Mouse (Mus musculus): ENCODE measurements around the gene Cacnb4. TPM values are rescaled to one million over a fixed set of nuclear protein-coding genes. Genes with fewer than 3 reads are reported as not detected.

Gene Cacnb4
- polyA plus RNA-seq, 1 experiment from 2014 or later = 18.0 TPM

- 92% methylated on average over 11 of the region's 11 CpGs for WGBS
- Histone ChIP-seq H3K4me3 (replicated peaks; ENCODE audit: low read depth, low read length) (no peak overlapping the region), H3K4me2 (ENCODE audit: low read length) (no peak overlapping the region), H3K9ac (replicated peaks; ENCODE audit: low read length) (no peak overlapping the region), H3K36me3 (ENCODE audit: control insufficient read depth, insufficient read depth, low read length) (no peaks in the 10 kb centered on the region), H3K27me3 (ENCODE audit: control insufficient read depth, insufficient read depth, low read length) (no peaks in the 10 kb centered on the region), H3K4me1 (ENCODE audit: control insufficient read depth, insufficient read depth, low read length) (no peaks in the 10 kb centered on the region), H3K9me3 (ENCODE audit: control insufficient read depth, low read length) (peaks cover 4% of the 10 kb centered on the region; the same call in 1 of the 2 replicates), H3K27ac (replicated peaks; ENCODE audit: low read depth, low read length) (no peak overlapping the region)
- DNase-seq = no peak
- ATAC-seq (ENCODE audit: low FRiP score, low TSS enrichment) = no peak
Observed at GRCm38 (mm10) chr2:52547331-52547730, 129.3 kb downstream of the Cacnb4 start.

- H3K27me3 ChIP-seq (ENCODE audit: control insufficient read depth, insufficient read depth, low read length) = no peaks in the 10 kb centered on the region
- ATAC-seq (ENCODE audit: low FRiP score, low TSS enrichment) = no peak
- 89% methylated on average over 2 of the region's 2 CpGs for WGBS
- H3K27ac ChIP-seq (replicated peaks; ENCODE audit: low read depth, low read length) = no peak overlapping the region
- no peaks in the 10 kb centered on the region for H3K36me3 ChIP-seq (ENCODE audit: control insufficient read depth, insufficient read depth, low read length)
- no peak overlapping the region for H3K9ac ChIP-seq (replicated peaks; ENCODE audit: low read length)
- no peak overlapping the region for H3K4me2 ChIP-seq (ENCODE audit: low read length)
- H3K4me3 ChIP-seq (replicated peaks; ENCODE audit: low read depth, low read length) = no peak overlapping the region
- peaks cover 4% of the 10 kb centered on the region; the same call in 1 of the 2 replicates for H3K9me3 ChIP-seq (ENCODE audit: control insufficient read depth, low read length)
- no peak for DNase-seq
- no peaks in the 10 kb centered on the region for H3K4me1 ChIP-seq (ENCODE audit: control insufficient read depth, insufficient read depth, low read length)
Observed at GRCm38 (mm10) chr2:52544527-52544926, 132.1 kb downstream of the Cacnb4 start.

GRCm38 (mm10) chr2:52541068-52541467 is 135.6 kb downstream of the Cacnb4 start:
- no peak overlapping the region for H3K27ac ChIP-seq (replicated peaks; ENCODE audit: low read depth, low read length)
- DNase-seq (no peak), ATAC-seq (ENCODE audit: low FRiP score, low TSS enrichment) (no peak)
- H3K4me2 ChIP-seq (ENCODE audit: low read length) = no peak overlapping the region
- H3K9ac ChIP-seq (replicated peaks; ENCODE audit: low read length) = no peak overlapping the region
- no peak overlapping the region for H3K4me3 ChIP-seq (replicated peaks; ENCODE audit: low read depth, low read length)
- no peaks in the 10 kb centered on the region for H3K4me1 ChIP-seq (ENCODE audit: control insufficient read depth, insufficient read depth, low read length)
- H3K27me3 ChIP-seq (ENCODE audit: control insufficient read depth, insufficient read depth, low read length) = no peaks in the 10 kb centered on the region
- WGBS = 94% methylated on average over 4 of the region's 4 CpGs
- no peaks in the 10 kb centered on the region for H3K36me3 ChIP-seq (ENCODE audit: control insufficient read depth, insufficient read depth, low read length)
- peaks cover 4% of the 10 kb centered on the region; the same call in 1 of the 2 replicates for H3K9me3 ChIP-seq (ENCODE audit: control insufficient read depth, low read length)

GRCm38 (mm10) chr2:52539318-52539717 is 137.3 kb downstream of the Cacnb4 start:
- H3K27me3 ChIP-seq (ENCODE audit: control insufficient read depth, insufficient read depth, low read length) = no peaks in the 10 kb centered on the region
- H3K4me1 ChIP-seq (ENCODE audit: control insufficient read depth, insufficient read depth, low read length) = no peaks in the 10 kb centered on the region
- no peak overlapping the region for H3K4me2 ChIP-seq (ENCODE audit: low read length)
- no peaks in the 10 kb centered on the region for H3K36me3 ChIP-seq (ENCODE audit: control insufficient read depth, insufficient read depth, low read length)
- no peak overlapping the region for H3K9ac ChIP-seq (replicated peaks; ENCODE audit: low read length)
- no peak overlapping the region for H3K4me3 ChIP-seq (replicated peaks; ENCODE audit: low read depth, low read length)
- ATAC-seq (ENCODE audit: low FRiP score, low TSS enrichment) (no peak), DNase-seq (no peak)
- no peaks in the 10 kb centered on the region for H3K9me3 ChIP-seq (ENCODE audit: control insufficient read depth, low read length)
- H3K27ac ChIP-seq (replicated peaks; ENCODE audit: low read depth, low read length) = no peak overlapping the region
- 81% methylated on average over 6 of the region's 6 CpGs for WGBS

GRCm38 (mm10) chr2:52537645-52538044 is 139.0 kb downstream of the Cacnb4 start:
- Histone ChIP-seq H3K4me1 (ENCODE audit: control insufficient read depth, insufficient read depth, low read length) (no peaks in the 10 kb centered on the region), H3K27me3 (ENCODE audit: control insufficient read depth, insufficient read depth, low read length) (no peaks in the 10 kb centered on the region), H3K9ac (replicated peaks; ENCODE audit: low read length) (no peak overlapping the region), H3K36me3 (ENCODE audit: control insufficient read depth, insufficient read depth, low read length) (no peaks in the 10 kb centered on the region), H3K27ac (replicated peaks; ENCODE audit: low read depth, low read length) (no peak overlapping the region), H3K4me2 (ENCODE audit: low read length) (no peak overlapping the region), H3K9me3 (ENCODE audit: control insufficient read depth, low read length) (no peaks in the 10 kb centered on the region), H3K4me3 (replicated peaks; ENCODE audit: low read depth, low read length) (no peak overlapping the region)
- DNase-seq (no peak), ATAC-seq (ENCODE audit: low FRiP score, low TSS enrichment) (no peak)
- WGBS = 92% methylated on average over 3 of the region's 3 CpGs

GRCm38 (mm10) chr2:52537155-52537554 is 139.5 kb downstream of the Cacnb4 start:
- H3K9me3 ChIP-seq (ENCODE audit: control insufficient read depth, low read length) = no peaks in the 10 kb centered on the region
- H3K4me2 ChIP-seq (ENCODE audit: low read length) = no peak overlapping the region
- no peaks in the 10 kb centered on the region for H3K27me3 ChIP-seq (ENCODE audit: control insufficient read depth, insufficient read depth, low read length)
- no peak overlapping the region for H3K9ac ChIP-seq (replicated peaks; ENCODE audit: low read length)
- no peaks in the 10 kb centered on the region for H3K36me3 ChIP-seq (ENCODE audit: control insufficient read depth, insufficient read depth, low read length)
- DNase-seq (no peak), ATAC-seq (ENCODE audit: low FRiP score, low TSS enrichment) (no peak)
- no peak overlapping the region for H3K4me3 ChIP-seq (replicated peaks; ENCODE audit: low read depth, low read length)
- 93% methylated on average over 9 of the region's 9 CpGs for WGBS
- H3K27ac ChIP-seq (replicated peaks; ENCODE audit: low read depth, low read length) = no peak overlapping the region
- no peaks in the 10 kb centered on the region for H3K4me1 ChIP-seq (ENCODE audit: control insufficient read depth, insufficient read depth, low read length)

GRCm38 (mm10) chr2:52536511-52536910 is 140.1 kb downstream of the Cacnb4 start:
- Histone ChIP-seq H3K4me3 (replicated peaks; ENCODE audit: low read depth, low read length) (no peak overlapping the region), H3K9me3 (ENCODE audit: control insufficient read depth, low read length) (no peaks in the 10 kb centered on the region), H3K27ac (replicated peaks; ENCODE audit: low read depth, low read length) (no peak overlapping the region), H3K4me2 (ENCODE audit: low read length) (no peak overlapping the region), H3K4me1 (ENCODE audit: control insufficient read depth, insufficient read depth, low read length) (no peaks in the 10 kb centered on the region), H3K27me3 (ENCODE audit: control insufficient read depth, insufficient read depth, low read length) (no peaks in the 10 kb centered on the region), H3K9ac (replicated peaks; ENCODE audit: low read length) (no peak overlapping the region), H3K36me3 (ENCODE audit: control insufficient read depth, insufficient read depth, low read length) (no peaks in the 10 kb centered on the region)
- 91% methylated on average over 4 of the region's 4 CpGs for WGBS
- ATAC-seq (ENCODE audit: low FRiP score, low TSS enrichment) = no peak
- DNase-seq = no peak

- Histone ChIP-seq H3K27ac (replicated peaks; ENCODE audit: low read depth, low read length) (no peak overlapping the region), H3K4me3 (replicated peaks; ENCODE audit: low read depth, low read length) (no peak overlapping the region), H3K4me2 (ENCODE audit: low read length) (no peak overlapping the region), H3K27me3 (ENCODE audit: control insufficient read depth, insufficient read depth, low read length) (no peaks in the 10 kb centered on the region), H3K9me3 (ENCODE audit: control insufficient read depth, low read length) (no peaks in the 10 kb centered on the region), H3K4me1 (ENCODE audit: control insufficient read depth, insufficient read depth, low read length) (no peaks in the 10 kb centered on the region), H3K9ac (replicated peaks; ENCODE audit: low read length) (no peak overlapping the region), H3K36me3 (ENCODE audit: control insufficient read depth, insufficient read depth, low read length) (no peaks in the 10 kb centered on the region)
- DNase-seq (no peak), ATAC-seq (ENCODE audit: low FRiP score, low TSS enrichment) (no peak)
- WGBS = 87% methylated on average over 5 of the region's 5 CpGs
Observed at GRCm38 (mm10) chr2:52533696-52534095, 142.9 kb downstream of the Cacnb4 start.

- Histone ChIP-seq H3K4me2 (ENCODE audit: low read length) (no peak overlapping the region), H3K27me3 (ENCODE audit: control insufficient read depth, insufficient read depth, low read length) (no peaks in the 10 kb centered on the region), H3K9ac (replicated peaks; ENCODE audit: low read length) (no peak overlapping the region), H3K27ac (replicated peaks; ENCODE audit: low read depth, low read length) (no peak overlapping the region), H3K9me3 (ENCODE audit: control insufficient read depth, low read length) (no peaks in the 10 kb centered on the region), H3K4me3 (replicated peaks; ENCODE audit: low read depth, low read length) (no peak overlapping the region), H3K4me1 (ENCODE audit: control insufficient read depth, insufficient read depth, low read length) (no peaks in the 10 kb centered on the region), H3K36me3 (ENCODE audit: control insufficient read depth, insufficient read depth, low read length) (no peaks in the 10 kb centered on the region)
- DNase-seq (no peak), ATAC-seq (ENCODE audit: low FRiP score, low TSS enrichment) (no peak)
- WGBS = 88% methylated on average over 2 of the region's 2 CpGs
Observed at GRCm38 (mm10) chr2:52530521-52530920, 146.1 kb downstream of the Cacnb4 start.
